Mouse (Mus musculus) c-Kit-negative CD71-positive TER-119-positive erythroid progenitor cells, embryonic 14.5 days (primary cell): ENCODE measurements around the gene Peli2.

Experiments
- DNase-seq: peaks from one replicate; pipeline ENCODE4 v3.0.0-alpha.2; 2013; ENCODE audit warnings: low read depth, low spot score

Peli2 gene

GRCm38 (mm10) chr14:48125971-48126370 lies 5.3 kb downstream of the Peli2 start:
- no peak for DNase-seq

GRCm38 (mm10) chr14:48126931-48127330 lies 6.3 kb downstream of the Peli2 start:
- no peak for DNase-seq

GRCm38 (mm10) chr14:48127609-48128185 lies 7.1 kb downstream of the Peli2 start:
- no peak for DNase-seq

GRCm38 (mm10) chr14:48128701-48129100 lies 8.1 kb downstream of the Peli2 start:
- no peak for DNase-seq

GRCm38 (mm10) chr14:48130021-48130420 lies 9.4 kb downstream of the Peli2 start:
- DNase-seq, result no peak

- DNase-seq, result no peak
Observed at GRCm38 (mm10) chr14:48130761-48131575, 10.3 kb downstream of the Peli2 start.

- no peak for DNase-seq
Observed at GRCm38 (mm10) chr14:48131576-48131922, 10.9 kb downstream of the Peli2 start.

- no peak for DNase-seq
Observed at GRCm38 (mm10) chr14:48132241-48132640, 11.6 kb downstream of the Peli2 start.

GRCm38 (mm10) chr14:48132865-48133802 lies 12.5 kb downstream of the Peli2 start:
- no peak for DNase-seq

GRCm38 (mm10) chr14:48134344-48134743 lies 13.7 kb downstream of the Peli2 start:
- DNase-seq, result no peak

- no peak for DNase-seq
Observed at GRCm38 (mm10) chr14:48135816-48136345, 15.3 kb downstream of the Peli2 start.

GRCm38 (mm10) chr14:48137731-48138130 lies 17.1 kb downstream of the Peli2 start:
- DNase-seq, result no peak

- no peak for DNase-seq
Observed at GRCm38 (mm10) chr14:48138138-48138537, 17.5 kb downstream of the Peli2 start.

- DNase-seq, result no peak
Observed at GRCm38 (mm10) chr14:48139409-48139808, 18.8 kb downstream of the Peli2 start.

- no peak for DNase-seq
Observed at GRCm38 (mm10) chr14:48141694-48142093, 21.1 kb downstream of the Peli2 start.

- no peak for DNase-seq
Observed at GRCm38 (mm10) chr14:48142696-48143095, 22.1 kb downstream of the Peli2 start.

- no peak for DNase-seq
Observed at GRCm38 (mm10) chr14:48143141-48143540, 22.5 kb downstream of the Peli2 start.

- DNase-seq, result no peak
Observed at GRCm38 (mm10) chr14:48144330-48144729, 23.7 kb downstream of the Peli2 start.

- DNase-seq, result no peak
Observed at GRCm38 (mm10) chr14:48147688-48148087, 27.1 kb downstream of the Peli2 start.

- no peak for DNase-seq
Observed at GRCm38 (mm10) chr14:48148615-48149014, 28.0 kb downstream of the Peli2 start.

- no peak for DNase-seq
Observed at GRCm38 (mm10) chr14:48149351-48149750, 28.7 kb downstream of the Peli2 start.

- DNase-seq, result no peak
Observed at GRCm38 (mm10) chr14:48150903-48151302, 30.3 kb downstream of the Peli2 start.
